Mouse (Mus musculus): ENCODE data around the gene Fbxl19. TPM values are rescaled to one million over a fixed set of nuclear protein-coding genes. Genes with fewer than 3 reads are reported as not detected.

Fbxl19 gene
- polyA plus RNA-seq, 1 experiment from 2014 or later = 6.2 TPM

GRCm38 (mm10) chr7:127809846-127810245 lies 65.5 kb downstream of the Fbxl19 start:
- no peaks in the 10 kb centered on the region; the same call in none of the 2 replicates for H3K36me3 ChIP-seq (ENCODE audit: control insufficient read depth, insufficient read depth, low read length)

GRCm38 (mm10) chr7:127810650-127811049 lies 66.3 kb downstream of the Fbxl19 start:
- 75% methylated on average over 10 of the region's 10 CpGs for WGBS
- Histone ChIP-seq H3K4me2 (replicated peaks; ENCODE audit: low read depth, low read length) (no peak overlapping the region), H3K4me3 (ENCODE audit: low read depth, low read length) (no peak overlapping the region), H3K27ac (ENCODE audit: low read length) (no peak overlapping the region), H3K36me3 (ENCODE audit: control insufficient read depth, insufficient read depth, low read length) (no peaks in the 10 kb centered on the region; the same call in none of the 2 replicates), H3K4me1 (ENCODE audit: control insufficient read depth, insufficient read depth, low read length) (no peaks in the 10 kb centered on the region), H3K9ac (replicated peaks; ENCODE audit: low read depth, low read length) (no peak overlapping the region), H3K9me3 (ENCODE audit: control insufficient read depth, low read depth, low read length) (no peaks in the 10 kb centered on the region), H3K27me3 (ENCODE audit: control insufficient read depth, insufficient read depth, low read length) (no peaks in the 10 kb centered on the region)
- no peak for ATAC-seq (ENCODE audit: insufficient number of reproducible peaks, insufficient read depth, low FRiP score, low read depth)

More at GRCm38 (mm10) chr7:127809846-127810245, 65.5 kb downstream of the Fbxl19 start:
- Histone ChIP-seq H3K27ac (ENCODE audit: low read length) (no peak overlapping the region), H3K4me2 (replicated peaks; ENCODE audit: low read depth, low read length) (no peak overlapping the region), H3K4me1 (ENCODE audit: control insufficient read depth, insufficient read depth, low read length) (no peaks in the 10 kb centered on the region), H3K9me3 (ENCODE audit: control insufficient read depth, low read depth, low read length) (no peaks in the 10 kb centered on the region), H3K27me3 (ENCODE audit: control insufficient read depth, insufficient read depth, low read length) (no peaks in the 10 kb centered on the region), H3K4me3 (ENCODE audit: low read depth, low read length) (no peak overlapping the region), H3K9ac (replicated peaks; ENCODE audit: low read depth, low read length) (no peak overlapping the region)
- WGBS = 97% methylated on average over 1 of the region's 1 CpGs
- ATAC-seq (ENCODE audit: insufficient number of reproducible peaks, insufficient read depth, low FRiP score, low read depth) = no peak

GRCm38 (mm10) chr7:127811240-127811639 lies 66.9 kb downstream of the Fbxl19 start:
- Histone ChIP-seq H3K4me1 (ENCODE audit: control insufficient read depth, insufficient read depth, low read length) (no peaks in the 10 kb centered on the region), H3K27ac (ENCODE audit: low read length) (no peak overlapping the region), H3K9me3 (ENCODE audit: control insufficient read depth, low read depth, low read length) (no peaks in the 10 kb centered on the region), H3K27me3 (ENCODE audit: control insufficient read depth, insufficient read depth, low read length) (no peaks in the 10 kb centered on the region), H3K4me3 (ENCODE audit: low read depth, low read length) (no peak overlapping the region), H3K9ac (replicated peaks; ENCODE audit: low read depth, low read length) (no peak overlapping the region), H3K36me3 (ENCODE audit: control insufficient read depth, insufficient read depth, low read length) (no peaks in the 10 kb centered on the region; the same call in none of the 2 replicates), H3K4me2 (replicated peaks; ENCODE audit: low read depth, low read length) (no peak overlapping the region)
- ATAC-seq (ENCODE audit: insufficient number of reproducible peaks, insufficient read depth, low FRiP score, low read depth) = no peak
- WGBS = 79% methylated on average over 4 of the region's 4 CpGs

GRCm38 (mm10) chr7:127812292-127812691 lies 67.9 kb downstream of the Fbxl19 start:
- no peak overlapping the region for H3K4me3 ChIP-seq (ENCODE audit: low read depth, low read length)
- H3K4me2 ChIP-seq (replicated peaks; ENCODE audit: low read depth, low read length) = no peak overlapping the region
- no peaks in the 10 kb centered on the region; the same call in none of the 2 replicates for H3K36me3 ChIP-seq (ENCODE audit: control insufficient read depth, insufficient read depth, low read length)
- no peaks in the 10 kb centered on the region for H3K4me1 ChIP-seq (ENCODE audit: control insufficient read depth, insufficient read depth, low read length)
- no peak overlapping the region for H3K9ac ChIP-seq (replicated peaks; ENCODE audit: low read depth, low read length)
- WGBS = 84% methylated on average over 3 of the region's 3 CpGs
- H3K27ac ChIP-seq (ENCODE audit: low read length) = no peak overlapping the region
- H3K9me3 ChIP-seq (ENCODE audit: control insufficient read depth, low read depth, low read length) = no peaks in the 10 kb centered on the region
- H3K27me3 ChIP-seq (ENCODE audit: control insufficient read depth, insufficient read depth, low read length) = no peaks in the 10 kb centered on the region
- ATAC-seq (ENCODE audit: insufficient number of reproducible peaks, insufficient read depth, low FRiP score, low read depth) = no peak

GRCm38 (mm10) chr7:127813821-127814220 lies 69.5 kb downstream of the Fbxl19 start:
- ATAC-seq (ENCODE audit: insufficient number of reproducible peaks, insufficient read depth, low FRiP score, low read depth) = no peak
- Histone ChIP-seq H3K4me2 (replicated peaks; ENCODE audit: low read depth, low read length) (no peak overlapping the region), H3K27ac (ENCODE audit: low read length) (no peak overlapping the region), H3K4me3 (ENCODE audit: low read depth, low read length) (no peak overlapping the region), H3K4me1 (ENCODE audit: control insufficient read depth, insufficient read depth, low read length) (no peaks in the 10 kb centered on the region), H3K9me3 (ENCODE audit: control insufficient read depth, low read depth, low read length) (no peaks in the 10 kb centered on the region), H3K36me3 (ENCODE audit: control insufficient read depth, insufficient read depth, low read length) (no peaks in the 10 kb centered on the region; the same call in 1 of the 2 replicates), H3K9ac (replicated peaks; ENCODE audit: low read depth, low read length) (no peak overlapping the region), H3K27me3 (ENCODE audit: control insufficient read depth, insufficient read depth, low read length) (no peaks in the 10 kb centered on the region)
- 70% methylated on average over 4 of the region's 4 CpGs for WGBS

GRCm38 (mm10) chr7:127814241-127814921 lies 70.0 kb downstream of the Fbxl19 start:
- WGBS = 75% methylated on average over 19 of the region's 19 CpGs
- H3K27me3 ChIP-seq (ENCODE audit: control insufficient read depth, insufficient read depth, low read length) = no peaks in the 10 kb centered on the region
- no peak overlapping the region for H3K4me2 ChIP-seq (replicated peaks; ENCODE audit: low read depth, low read length)
- H3K4me1 ChIP-seq (ENCODE audit: control insufficient read depth, insufficient read depth, low read length) = no peaks in the 10 kb centered on the region
- H3K36me3 ChIP-seq (ENCODE audit: control insufficient read depth, insufficient read depth, low read length) = no peaks in the 10 kb centered on the region; the same call in 1 of the 2 replicates
- ATAC-seq (ENCODE audit: insufficient number of reproducible peaks, insufficient read depth, low FRiP score, low read depth) = no peak
- no peak overlapping the region for H3K27ac ChIP-seq (ENCODE audit: low read length)
- no peak overlapping the region for H3K4me3 ChIP-seq (ENCODE audit: low read depth, low read length)
- H3K9ac ChIP-seq (replicated peaks; ENCODE audit: low read depth, low read length) = no peak overlapping the region
- H3K9me3 ChIP-seq (ENCODE audit: control insufficient read depth, low read depth, low read length) = no peaks in the 10 kb centered on the region

- H3K27me3 ChIP-seq (ENCODE audit: control insufficient read depth, insufficient read depth, low read length) = no peaks in the 10 kb centered on the region
Measured at GRCm38 (mm10) chr7:127815116-127815665, 70.8 kb downstream of the Fbxl19 start.

GRCm38 (mm10) chr7:127815954-127816821 lies 71.8 kb downstream of the Fbxl19 start:
- Histone ChIP-seq H3K4me3 (ENCODE audit: low read depth, low read length) (no peak overlapping the region), H3K9me3 (ENCODE audit: control insufficient read depth, low read depth, low read length) (no peaks in the 10 kb centered on the region), H3K4me2 (replicated peaks; ENCODE audit: low read depth, low read length) (no peak overlapping the region), H3K4me1 (ENCODE audit: control insufficient read depth, insufficient read depth, low read length) (no peaks in the 10 kb centered on the region), H3K27ac (ENCODE audit: low read length) (no peak overlapping the region), H3K36me3 (ENCODE audit: control insufficient read depth, insufficient read depth, low read length) (no peaks in the 10 kb centered on the region), H3K9ac (replicated peaks; ENCODE audit: low read depth, low read length) (no peak overlapping the region), H3K27me3 (ENCODE audit: control insufficient read depth, insufficient read depth, low read length) (no peaks in the 10 kb centered on the region)
- no peak for ATAC-seq (ENCODE audit: insufficient number of reproducible peaks, insufficient read depth, low FRiP score, low read depth)
- WGBS = 64% methylated on average over 15 of the region's 15 CpGs

More at GRCm38 (mm10) chr7:127815116-127815665, 70.8 kb downstream of the Fbxl19 start:
- no peak overlapping the region for H3K9ac ChIP-seq (replicated peaks; ENCODE audit: low read depth, low read length)
- no peak for ATAC-seq (ENCODE audit: insufficient number of reproducible peaks, insufficient read depth, low FRiP score, low read depth)
- H3K4me1 ChIP-seq (ENCODE audit: control insufficient read depth, insufficient read depth, low read length) = no peaks in the 10 kb centered on the region
- H3K4me3 ChIP-seq (ENCODE audit: low read depth, low read length) = no peak overlapping the region
- no peaks in the 10 kb centered on the region for H3K9me3 ChIP-seq (ENCODE audit: control insufficient read depth, low read depth, low read length)
- no peak overlapping the region for H3K4me2 ChIP-seq (replicated peaks; ENCODE audit: low read depth, low read length)
- WGBS = 86% methylated on average over 15 of the region's 15 CpGs
- H3K27ac ChIP-seq (ENCODE audit: low read length) = no peak overlapping the region
- no peaks in the 10 kb centered on the region; the same call in 1 of the 2 replicates for H3K36me3 ChIP-seq (ENCODE audit: control insufficient read depth, insufficient read depth, low read length)
